Mouse (Mus musculus) olfactory bulb, adult 2 months (tissue): ENCODE measurements at regions not wholly inside any gene's neighbourhood (a gene's known extent, or its start where the extent isn't known, plus 50 kb on each side); places are given as distances from the start of the nearest gene placed in this dataset.

Experiments used
- H3K27ac ChIP-seq: fragments of 200-500 bp; 2 replicates; pipeline ENCODE4 v1.5.1; 2012; ENCODE audit warnings: low read depth, low read length; ENCODE audit not compliant: insufficient read depth
- H3K4me1 ChIP-seq: fragments of 200-500 bp; 2 replicates; pipeline ENCODE4 v1.6.1; 2012; ENCODE audit warnings: low read length; ENCODE audit not compliant: control insufficient read depth, insufficient read depth
- H3K4me3 ChIP-seq: fragments of 200-500 bp; 2 replicates; pipeline ENCODE4 v1.5.1; 2012; ENCODE audit warnings: mild to moderate bottlenecking, low read depth, low read length, moderate library complexity; ENCODE audit not compliant: insufficient read depth
- CTCF ChIP-seq: fragments of 200-500 bp; IDR thresholded peaks from 2 replicates; pipeline ENCODE4 v1.5.1; 2012; ENCODE audit warnings: low read depth, mild to moderate bottlenecking, low read length, moderate library complexity; ENCODE audit not compliant: insufficient read depth
- POLR2A ChIP-seq: fragments of 200-500 bp; IDR thresholded peaks from 2 replicates; pipeline ENCODE4 v1.6.1; 2012; ENCODE audit warnings: mild to moderate bottlenecking, low read depth, low read length, moderate library complexity; ENCODE audit not compliant: insufficient read depth
- WGBS: fragments of 180-500 bp; shearing (Covaris S2); methylation state at CpG from one replicate; pipeline ENCODE4 v1.1.7; 2018; 5-methylcytosine and 5-hydroxymethylcytosine counted together

- WGBS: 86% methylated on average over 4 of the region's 4 CpGs
- no peak overlapping the region for H3K27ac ChIP-seq
- H3K4me1 ChIP-seq: peaks cover 10% of the 10 kb centered on the region
- no peak overlapping the region for H3K4me3 ChIP-seq
- no peak for TF ChIP-seq CTCF
- TF ChIP-seq POLR2A: no peak
These were observed 105.2 kb upstream of the Tsc22d1 start for GRCm38 (mm10) chr14:76309606-76310005.

- WGBS: 46% methylated on average over 6 of the region's 6 CpGs
- Histone ChIP-seq H3K27ac (no peak overlapping the region), H3K4me1 (peaks cover 10% of the 10 kb centered on the region), H3K4me3 (no peak overlapping the region)
- TF ChIP-seq CTCF (no peak), POLR2A (no peak)
These were observed 104.5 kb upstream of the Tsc22d1 start for GRCm38 (mm10) chr14:76310278-76310677.

GRCm38 (mm10) chr14:76313424-76314190, 101.2 kb upstream of the Tsc22d1 start:
- H3K27ac ChIP-seq: no peak overlapping the region
- WGBS: 47% methylated on average over 14 of the region's 14 CpGs
- no peak overlapping the region for H3K4me3 ChIP-seq
- H3K4me1 ChIP-seq: peaks cover 7% of the 10 kb centered on the region; the same call in 1 of the 2 replicates
- no peak for TF ChIP-seq CTCF
- TF ChIP-seq POLR2A: no peak

DNA sequence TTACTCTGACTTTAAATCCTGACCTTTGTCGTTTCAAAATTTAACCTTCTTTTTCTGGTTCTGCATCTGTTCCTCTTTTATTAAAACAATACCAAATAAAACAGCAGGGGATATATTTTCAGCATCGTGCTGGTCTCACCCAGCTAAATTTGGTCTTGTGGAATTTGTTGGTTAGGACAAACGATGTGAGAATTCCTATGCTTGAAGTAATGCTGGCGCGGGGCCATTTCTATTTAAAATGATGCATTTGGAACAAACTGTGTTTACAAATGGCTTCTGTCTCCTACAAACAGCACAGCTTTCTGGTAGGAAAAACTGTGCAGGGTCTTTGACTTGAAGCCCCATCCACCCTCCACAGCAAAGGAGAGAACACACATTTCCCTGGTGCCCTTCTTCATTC, 96.3 kb upstream of the Tsc22d1 start:
- TF ChIP-seq CTCF (no peak), POLR2A (no peak)
- H3K4me1 ChIP-seq: peaks cover 2% of the 10 kb centered on the region; the same call in 1 of the 2 replicates
- WGBS: 45% methylated on average over 5 of the region's 5 CpGs
- H3K27ac ChIP-seq: no peak overlapping the region
- H3K4me3 ChIP-seq: no peak overlapping the region

DNA sequence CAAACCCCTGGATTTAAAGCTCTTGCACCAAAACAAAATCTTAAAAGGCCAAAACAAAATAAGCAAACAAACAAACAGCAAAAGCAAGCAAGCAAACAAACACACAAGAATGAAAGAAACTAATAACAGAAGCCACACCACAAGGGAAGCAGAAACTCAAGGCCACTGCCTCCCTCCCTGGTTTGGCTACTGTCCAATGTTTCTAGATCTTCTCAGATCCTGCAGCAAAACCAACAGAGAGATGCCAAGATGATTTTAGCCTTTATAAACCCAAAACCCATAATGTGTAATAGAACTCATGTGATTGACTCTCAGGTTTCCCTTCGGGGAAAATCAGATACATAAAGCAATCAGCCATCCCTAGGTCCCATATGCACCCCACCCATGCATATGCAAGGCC, 90.5 kb upstream of the Tsc22d1 start:
- 76% methylated on average over 1 of the region's 1 CpGs for WGBS
- no peaks in the 10 kb centered on the region for H3K4me1 ChIP-seq
- TF ChIP-seq CTCF: no peak
- no peak for TF ChIP-seq POLR2A
- no peak overlapping the region for H3K4me3 ChIP-seq
- H3K27ac ChIP-seq: no peak overlapping the region

- TF ChIP-seq POLR2A (no peak), CTCF (no peak)
- 83% methylated on average over 5 of the region's 5 CpGs for WGBS
These were observed 84.8 kb upstream of the Tsc22d1 start for GRCm38 (mm10) chr14:76329983-76330382.

DNA sequence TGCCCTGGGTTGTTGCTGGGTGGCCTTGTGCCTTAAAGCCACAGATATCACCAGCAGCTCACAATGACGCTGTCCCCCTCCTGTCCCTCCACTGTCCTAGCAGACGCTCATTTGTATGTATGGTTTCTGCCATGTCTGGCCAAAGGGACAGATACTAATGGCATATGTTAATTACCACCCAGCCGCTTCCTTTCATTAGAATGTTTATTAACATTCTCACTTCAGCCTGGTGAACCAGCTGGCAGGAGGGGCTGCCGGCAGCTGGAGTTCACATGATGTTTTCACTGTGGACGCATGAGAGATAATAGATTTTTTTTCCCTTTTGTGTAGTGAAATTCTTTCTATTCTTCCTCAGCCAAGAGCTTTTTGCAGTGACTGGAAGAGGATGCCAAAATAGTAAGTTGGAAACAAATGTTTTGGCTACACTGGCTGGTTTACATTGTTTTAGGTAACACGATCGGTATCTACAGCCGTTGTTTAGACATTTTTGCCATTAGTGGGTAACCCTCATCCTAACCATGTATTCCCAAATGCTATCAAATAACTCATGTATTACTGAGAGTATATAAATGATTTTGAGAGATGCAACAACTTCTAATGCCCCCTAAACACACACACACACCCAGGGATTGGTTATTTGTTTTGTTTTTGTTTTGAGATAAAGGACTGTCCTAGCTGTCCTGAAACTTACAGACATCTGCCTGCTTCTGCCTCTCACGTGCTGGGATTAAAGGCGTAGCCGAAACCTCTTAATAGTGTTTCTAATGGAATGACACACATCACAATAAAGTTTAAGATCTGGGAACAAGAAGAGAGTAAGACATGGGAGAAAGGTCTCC, 83.0 kb upstream of the Tsc22d1 start:
- Histone ChIP-seq H3K27ac (no peak overlapping the region), H3K4me1 (no peaks in the 10 kb centered on the region), H3K4me3 (no peak overlapping the region)
- TF ChIP-seq POLR2A (no peak), CTCF (no peak)
- WGBS: 41% methylated on average over 11 of the region's 11 CpGs

More at GRCm38 (mm10) chr14:76329983-76330382, 84.8 kb upstream of the Tsc22d1 start:
- H3K27ac ChIP-seq: no peak overlapping the region
- H3K4me1 ChIP-seq: no peaks in the 10 kb centered on the region
- no peak overlapping the region for H3K4me3 ChIP-seq

DNA sequence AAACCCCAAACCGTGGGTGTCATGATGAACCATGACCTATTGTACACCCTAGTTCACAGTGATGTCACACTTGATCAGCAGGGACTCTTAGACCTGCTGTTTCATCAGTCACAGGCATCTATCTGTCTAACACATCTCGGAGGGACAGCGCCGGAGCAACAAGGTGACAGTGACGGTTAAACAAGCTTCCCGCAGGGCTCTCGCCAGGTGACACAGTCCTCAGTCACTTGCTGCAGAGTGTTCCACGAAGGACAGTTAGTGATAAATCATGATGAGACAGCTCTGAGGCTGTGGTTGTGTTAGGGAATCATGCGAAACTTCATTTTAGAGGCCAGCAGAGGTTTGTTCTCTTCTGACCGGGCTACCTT, 82.4 kb upstream of the Tsc22d1 start:
- no peak overlapping the region for H3K27ac ChIP-seq
- no peak overlapping the region for H3K4me3 ChIP-seq
- 90% methylated on average over 10 of the region's 10 CpGs for WGBS
- no peaks in the 10 kb centered on the region for H3K4me1 ChIP-seq
- no peak for TF ChIP-seq POLR2A
- no peak for TF ChIP-seq CTCF

GRCm38 (mm10) chr14:76340789-76341188, 74.0 kb upstream of the Tsc22d1 start:
- Histone ChIP-seq H3K27ac (no peak overlapping the region), H3K4me1 (no peaks in the 10 kb centered on the region), H3K4me3 (no peak overlapping the region)
- 92% methylated on average over 7 of the region's 7 CpGs for WGBS
- TF ChIP-seq POLR2A (no peak), CTCF (no peak)
